Mouse (Mus musculus) c-Kit-positive CD71-positive TER-119-positive erythroid progenitor cells, embryonic 14.5 days (primary cell): ENCODE measurements around the gene Zfp362.

Experiments
- DNase-seq: peaks from one replicate; pipeline ENCODE4 v3.0.0-alpha.2; 2013; ENCODE audit warnings: low spot score

Gene Zfp362

GRCm38 (mm10) chr4:128806043-128806826, at the start of gene Zfp362:
Gene Zfp362 (minus strand): TSS chr4:128806045.
- DNase-seq = no peak

GRCm38 (mm10) chr4:128855613-128856040, 49.8 kb upstream of the Zfp362 start:
- DNase-seq = peak; percentile 74

GRCm38 (mm10) chr4:128853117-128853516, 47.3 kb upstream of the Zfp362 start:
- DNase-seq = no peak

- no peak for DNase-seq
These were observed 46.5 kb upstream of the Zfp362 start for GRCm38 (mm10) chr4:128852266-128852887.

DNA sequence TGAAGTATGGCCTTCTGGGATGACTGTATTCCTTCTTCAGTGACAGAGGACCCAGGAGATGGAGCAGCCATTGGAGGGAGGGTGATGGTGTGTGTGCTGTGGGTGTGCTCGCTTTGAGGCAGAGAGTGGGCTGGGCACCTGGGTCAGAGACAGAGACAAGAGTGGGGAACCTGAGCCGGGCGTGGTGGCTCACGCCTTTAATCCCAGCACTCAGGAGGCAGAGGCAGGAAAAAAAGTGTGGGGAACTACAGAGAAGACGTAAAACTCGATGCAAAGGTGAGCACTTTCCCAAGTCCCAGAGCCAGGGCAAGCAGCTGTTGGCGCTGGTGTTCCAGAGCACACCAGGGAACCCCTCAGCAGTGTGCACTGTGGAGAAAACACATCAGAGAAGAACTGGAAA, 43.8 kb upstream of the Zfp362 start:
- DNase-seq = no peak

DNA sequence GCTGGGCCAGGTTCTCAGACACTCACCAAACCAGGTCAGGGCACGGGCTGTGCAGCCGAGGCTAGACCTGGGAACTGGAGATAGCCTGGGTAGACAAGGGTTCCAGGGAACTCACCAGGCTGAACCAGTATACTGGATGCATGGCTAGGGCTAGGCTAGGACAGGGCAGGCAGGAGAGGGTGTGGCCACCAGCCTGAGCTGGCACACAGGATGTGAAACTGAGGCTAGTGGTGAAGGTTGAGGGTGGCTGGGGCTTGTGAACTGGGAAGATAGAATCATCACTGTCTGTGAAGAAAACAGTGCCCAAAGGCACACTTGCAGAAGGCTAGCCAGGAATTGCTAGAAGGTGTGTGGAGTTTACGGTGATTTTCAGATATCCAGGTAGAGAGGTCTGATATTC, 43.1 kb upstream of the Zfp362 start:
- DNase-seq = no peak

DNA sequence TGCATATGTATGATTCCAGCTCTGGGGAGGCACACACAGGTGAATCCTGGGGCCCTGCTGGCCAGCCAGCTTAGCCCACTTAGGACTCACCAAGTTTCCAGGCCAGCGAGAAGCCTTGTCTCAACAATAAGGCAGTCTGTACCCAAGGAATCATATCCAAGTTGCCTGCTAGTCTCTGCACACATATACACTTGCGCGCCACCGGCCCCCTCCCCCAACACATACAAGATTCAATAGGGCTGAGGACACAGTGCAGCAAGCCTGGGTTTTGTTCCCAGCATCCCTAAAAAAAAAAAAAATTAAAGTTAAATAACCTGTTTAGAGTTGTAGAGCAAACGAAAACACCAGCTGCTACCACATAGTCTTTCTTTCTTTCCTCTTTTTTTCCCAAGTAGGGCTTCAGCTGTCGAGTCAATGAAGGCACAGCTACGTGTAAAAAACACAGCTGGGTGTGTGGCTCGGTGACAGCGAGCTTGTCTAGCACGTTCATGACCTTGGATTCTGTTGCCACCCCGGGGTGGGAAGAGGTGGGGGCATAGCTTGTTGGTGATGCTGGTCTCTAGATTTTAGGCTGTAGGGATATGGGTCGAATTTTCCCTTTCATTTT, 39.6 kb upstream of the Zfp362 start:
- DNase-seq = no peak

DNA sequence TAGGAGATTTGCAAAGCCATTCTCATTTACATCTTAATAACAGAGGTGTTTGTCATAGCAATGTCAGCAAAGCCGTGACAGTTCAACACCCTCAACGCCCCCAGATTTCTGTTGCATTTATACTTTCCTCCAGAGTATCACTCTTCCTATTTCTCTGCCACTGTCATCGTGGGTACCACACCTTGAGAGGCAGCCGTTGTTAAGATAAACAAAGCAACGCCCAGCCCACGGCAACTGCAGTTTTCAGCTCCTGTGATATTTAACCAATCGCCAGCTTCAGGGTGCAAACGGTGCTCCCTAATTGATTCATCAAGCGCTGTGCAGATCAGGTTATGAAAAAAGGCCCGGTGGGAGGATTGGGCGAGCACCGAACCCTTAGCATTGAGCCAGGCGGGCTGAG, 38.7 kb upstream of the Zfp362 start:
- no peak for DNase-seq

- no peak for DNase-seq
These were observed 35.4 kb upstream of the Zfp362 start for GRCm38 (mm10) chr4:128841259-128841658.

GRCm38 (mm10) chr4:128839811-128840738, 34.2 kb upstream of the Zfp362 start:
- DNase-seq = no peak

- DNase-seq = no peak
These were observed 32.4 kb upstream of the Zfp362 start for GRCm38 (mm10) chr4:128838202-128838601.

DNA sequence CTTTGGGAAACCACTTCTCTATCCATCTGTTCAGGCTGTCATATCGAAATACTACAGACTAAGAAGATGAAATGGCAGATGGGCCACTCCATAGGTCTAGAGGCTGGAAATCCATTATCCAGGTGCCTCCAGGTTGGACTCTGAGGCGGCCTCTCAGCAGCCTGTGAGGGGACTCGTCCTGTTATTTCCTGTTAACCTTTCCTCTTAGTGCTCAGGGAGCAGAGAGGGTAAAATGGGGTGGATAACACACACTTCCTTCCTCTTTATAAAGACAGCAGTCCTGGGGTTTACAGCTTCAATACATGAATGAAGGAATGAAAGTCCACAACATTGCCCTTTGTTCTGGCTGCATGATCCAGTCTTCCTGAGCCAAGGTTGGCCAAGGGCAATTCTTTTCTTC, 18.3 kb upstream of the Zfp362 start:
- DNase-seq = no peak

DNA sequence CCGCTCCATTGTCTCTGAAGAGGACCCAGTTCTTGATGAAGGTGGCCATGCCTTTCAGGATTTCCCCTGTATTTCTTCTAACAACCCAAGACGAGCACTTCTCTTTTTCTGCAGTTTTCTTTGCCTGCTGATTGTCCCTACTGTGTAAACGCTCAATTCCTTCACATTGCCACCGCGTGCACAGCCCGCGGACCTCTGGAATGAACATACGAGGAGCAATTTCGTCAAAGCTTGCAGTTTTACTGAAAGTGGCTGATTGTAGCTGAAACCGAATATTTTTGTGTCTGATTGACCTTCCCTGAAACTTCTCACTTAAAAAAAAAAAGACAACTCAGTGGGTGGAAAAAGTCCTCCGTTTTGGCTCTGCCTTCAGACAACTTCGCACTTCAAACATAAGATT, 14.7 kb upstream of the Zfp362 start:
- no peak for DNase-seq

GRCm38 (mm10) chr4:128817011-128817410, 11.2 kb upstream of the Zfp362 start:
- no peak for DNase-seq

DNA sequence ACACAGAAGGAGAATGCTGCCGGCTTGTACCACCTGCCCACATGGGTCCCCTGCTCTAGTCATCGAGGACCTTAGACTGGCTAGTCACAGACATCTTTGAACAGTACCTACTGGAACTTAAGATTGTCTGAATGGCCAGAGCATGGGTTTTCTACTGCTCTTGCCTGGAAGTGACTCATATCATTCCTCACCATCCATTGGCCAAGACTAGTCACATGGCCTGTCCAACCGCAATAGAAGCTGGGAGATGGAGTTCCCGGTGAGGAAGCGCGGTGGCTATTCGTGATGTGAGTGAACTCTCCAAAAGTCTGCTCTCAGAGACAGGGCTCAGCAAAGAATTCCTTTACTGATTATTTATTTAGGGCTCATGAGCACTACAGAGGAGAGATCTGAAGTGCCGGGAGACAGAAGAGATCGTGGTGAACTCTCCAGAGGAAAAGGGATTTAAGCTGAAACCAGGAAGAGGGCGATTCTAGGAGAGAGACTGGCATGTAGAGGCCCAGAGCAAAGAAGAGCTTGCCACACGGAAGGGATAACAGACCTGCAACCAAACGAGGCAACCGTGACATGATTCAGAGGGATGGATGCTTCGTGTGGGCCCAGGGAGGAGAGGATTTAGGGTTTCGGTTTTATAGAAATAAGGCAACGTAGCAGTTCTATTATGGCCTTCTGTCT, 5.7 kb upstream of the Zfp362 start:
- peak; percentile 85 for DNase-seq

- DNase-seq = peak; percentile 81
These were observed 958 bp upstream of the Zfp362 start for GRCm38 (mm10) chr4:128806827-128807179.

- peak; percentile 50 for DNase-seq
These were observed 449 bp downstream of the Zfp362 start for GRCm38 (mm10) chr4:128805150-128806042.

- no peak for DNase-seq
These were observed 1.3 kb downstream of the Zfp362 start for GRCm38 (mm10) chr4:128804426-128805149.

- DNase-seq = no peak
These were observed 2.3 kb downstream of the Zfp362 start for GRCm38 (mm10) chr4:128803569-128803968.
